Mouse (Mus musculus) cerebellum, adult 2 months (tissue): Measurements from ENCODE around the gene Tgfb2.

Experiments
- CTCF ChIP-seq: fragments of 200-500 bp; IDR thresholded peaks from 2 replicates; pipeline ENCODE4 v1.5.1; 2011; ENCODE audit warnings: low read depth, mild to moderate bottlenecking, control low read depth, low read length, moderate library complexity, borderline replicate concordance; ENCODE audit not compliant: insufficient read depth
- POLR2A ChIP-seq: fragments of 200-500 bp; IDR thresholded peaks from 2 replicates; pipeline ENCODE4 v1.6.1; 2011; ENCODE audit warnings: low read length, control low read depth, borderline replicate concordance; ENCODE audit not compliant: insufficient read depth

DNA sequence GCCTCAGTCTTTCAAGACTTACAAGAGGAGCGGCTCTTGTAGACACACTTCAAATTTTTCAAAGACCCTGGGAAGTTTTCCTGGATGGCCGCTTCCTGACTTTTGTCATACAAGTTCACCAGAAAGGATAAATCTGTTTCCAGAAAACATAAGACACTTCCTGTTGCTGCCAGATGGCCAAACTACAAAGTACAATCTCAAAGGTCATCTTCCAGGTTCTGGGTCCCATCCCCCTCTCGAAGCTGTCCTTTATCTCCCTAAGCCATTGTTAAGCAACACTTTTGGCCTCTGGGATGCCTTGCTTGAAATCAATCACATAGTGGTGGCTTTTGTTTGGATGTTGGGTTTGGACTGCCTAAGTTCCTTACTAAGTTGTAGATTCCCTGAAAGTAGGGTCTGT, 21.7 kb downstream of the Tgfb2 start:
- TF ChIP-seq POLR2A (no peak), CTCF (no peak)
